Mouse (Mus musculus) CH12.LX (cell line): ENCODE measurements around the gene Ecpas.

ENCODE experiments used
- CTCF ChIP-seq, 2 experiments: IDR thresholded peaks in 1 of 2; conservative IDR thresholded peaks in 1 of 2; 2 replicates each; pipeline ENCODE4 v1.5.1; 2011 to 2012; ENCODE audit warnings: low read depth in 2 of 2, low read length in 2 of 2, improper control_type of control experiment in 1 of 2, inconsistent platforms in 1 of 2, mild to moderate bottlenecking in 1 of 2, moderate library complexity in 1 of 2
- ELF1 ChIP-seq: IDR thresholded peaks from 2 replicates; pipeline ENCODE4 v1.6.1; 2014; ENCODE audit warnings: low read depth, mild to moderate bottlenecking, inconsistent platforms, low read length, improper control_type of control experiment
- ETS1 ChIP-seq: conservative IDR thresholded peaks from 2 replicates; pipeline ENCODE4 v1.6.1; 2012; ENCODE audit warnings: low read depth, mild to moderate bottlenecking, inconsistent platforms, low read length, improper control_type of control experiment, moderate library complexity
- MYC ChIP-seq: IDR thresholded peaks from 2 replicates; pipeline ENCODE4 v1.6.1; 2011; ENCODE audit warnings: low read depth, mild to moderate bottlenecking, improper control_type of control experiment, low read length
- POLR2A ChIP-seq: IDR thresholded peaks from 2 replicates; pipeline ENCODE4 v1.6.1; 2011; ENCODE audit warnings: low read depth, mild to moderate bottlenecking, improper control_type of control experiment, low read length
- TCF12 ChIP-seq: IDR thresholded peaks from 2 replicates; pipeline ENCODE4 v1.6.1; 2014; ENCODE audit warnings: low read depth, mild to moderate bottlenecking, inconsistent platforms, low read length, improper control_type of control experiment
- ZC3H11A ChIP-seq: IDR thresholded peaks from 2 replicates; pipeline ENCODE4 v1.6.1; 2012; ENCODE audit warnings: low read depth, mild to moderate bottlenecking, inconsistent platforms, low read length, improper control_type of control experiment
- ZNF384 ChIP-seq: IDR thresholded peaks from 2 replicates; pipeline ENCODE4 v1.6.1; 2012; ENCODE audit warnings: low read depth, low read length, improper control_type of control experiment, inconsistent platforms

GRCm38 (mm10) chr4:58910175-58911068 is 2.1 kb downstream of the Ecpas start:
- TF ChIP-seq POLR2A: no peak
- TF ChIP-seq TCF12: no peak
- TF ChIP-seq MYC: no peak
- TF ChIP-seq ELF1: no peak
- TF ChIP-seq CTCF (conservative IDR thresholded peaks at IDR 0.05 in 1 of 2, IDR thresholded peaks at IDR 0.05 in 1 of 2; ENCODE audit: low read depth in 2 of 2, low read length in 2 of 2): no peak
- TF ChIP-seq ZNF384: no peak
- no peak for TF ChIP-seq ZC3H11A
- TF ChIP-seq ETS1: no peak
